Mouse (Mus musculus): ENCODE data around the gene Thoc3. TPM values are rescaled to one million over a fixed set of nuclear protein-coding genes. Genes with fewer than 3 reads are reported as not detected.

Thoc3 gene
- polyA plus RNA-seq (2015; fragmentation: Nextera tagmentation; extraction: Ambion mirVana), result 32.8 and 37.4 TPM in 2 replicates

GRCm38 (mm10) chr13:54468098-54469011 lies at the start of gene Thoc3:
TSS of gene Thoc3 (minus strand) at chr13:54468849.
- Histone ChIP-seq H3K27ac (ENCODE audit: low read depth) (peak within 1 kb of the TSS; percentile 46; the same call in 1 of the 2 replicates), H3K4me2 (ENCODE audit: low read depth, low read length) (peak within 1 kb of the TSS; percentile 97), H3K36me3 (replicated peaks; ENCODE audit: insufficient read depth, low read length) (peaks cover 34% of the 10 kb centered on the region), H3K9ac (replicated peaks) (peak within 1 kb of the TSS; percentile 89), H3K27me3 (ENCODE audit: insufficient read depth, low read length) (no peaks in the 10 kb centered on the region), H3K4me1 (ENCODE audit: insufficient read depth) (peaks cover 7% of the 10 kb centered on the region), H3K9me3 (ENCODE audit: low read length) (no peaks in the 10 kb centered on the region), H3K4me3 (ENCODE audit: low read depth, low read length) (peak within 1 kb of the TSS; percentile 91)
- TF ChIP-seq EP300 (IDR thresholded peaks at IDR 0.05; ENCODE audit: low read depth) (no peak), CTCF (IDR thresholded peaks at IDR 0.05; ENCODE audit: low read depth) (no peak)
- peak; percentile 99 for ATAC-seq
- peak; percentile 93 for DNase-seq
- WGBS (ENCODE audit: insufficient replicate concordance), result under 1% methylated on average over 67 of the region's 67 CpGs

- Histone ChIP-seq H3K27me3 (ENCODE audit: insufficient read depth, low read length) (no peaks in the 10 kb centered on the region), H3K4me1 (ENCODE audit: insufficient read depth) (peaks cover 14% of the 10 kb centered on the region), H3K9me3 (ENCODE audit: low read length) (no peaks in the 10 kb centered on the region), H3K9ac (replicated peaks) (no peak overlapping the region), H3K4me3 (ENCODE audit: low read depth, low read length) (no peak overlapping the region), H3K4me2 (ENCODE audit: low read depth, low read length) (no peak overlapping the region), H3K27ac (ENCODE audit: low read depth) (no peak overlapping the region), H3K36me3 (replicated peaks; ENCODE audit: insufficient read depth, low read length) (no peaks in the 10 kb centered on the region)
- TF ChIP-seq CTCF (IDR thresholded peaks at IDR 0.05; ENCODE audit: low read depth) (no peak), EP300 (IDR thresholded peaks at IDR 0.05; ENCODE audit: low read depth) (no peak)
- ATAC-seq (no peak), DNase-seq (no peak)
- WGBS (ENCODE audit: insufficient replicate concordance), result 100% methylated on average over 1 of the region's 1 CpGs
Observed at GRCm38 (mm10) chr13:54505920-54506319, 37.3 kb upstream of the Thoc3 start.

GRCm38 (mm10) chr13:54504611-54505260 lies 36.1 kb upstream of the Thoc3 start:
- Histone ChIP-seq H3K27ac (ENCODE audit: low read depth) (no peak overlapping the region), H3K4me1 (ENCODE audit: insufficient read depth) (peaks cover 14% of the 10 kb centered on the region), H3K36me3 (replicated peaks; ENCODE audit: insufficient read depth, low read length) (no peaks in the 10 kb centered on the region), H3K9me3 (ENCODE audit: low read length) (no peaks in the 10 kb centered on the region), H3K9ac (replicated peaks) (peak overlapping the region; percentile 66), H3K4me3 (ENCODE audit: low read depth, low read length) (peak overlapping the region; percentile 55), H3K27me3 (ENCODE audit: insufficient read depth, low read length) (no peaks in the 10 kb centered on the region), H3K4me2 (ENCODE audit: low read depth, low read length) (peak overlapping the region; percentile 97)
- no peak for ATAC-seq
- no peak for TF ChIP-seq CTCF (IDR thresholded peaks at IDR 0.05; ENCODE audit: low read depth)
- TF ChIP-seq EP300 (IDR thresholded peaks at IDR 0.05; ENCODE audit: low read depth), result no peak
- WGBS (ENCODE audit: insufficient replicate concordance), result 45% methylated on average over 7 of the region's 7 CpGs
- DNase-seq, result no peak

- H3K9me3 ChIP-seq (ENCODE audit: low read length), result no peaks in the 10 kb centered on the region
- DNase-seq, result peak; percentile 91
- H3K9ac ChIP-seq (replicated peaks), result peak within 1 kb of the TSS; percentile 66
- WGBS (ENCODE audit: insufficient replicate concordance), result under 1% methylated on average over 71 of the region's 105 CpGs
- H3K27me3 ChIP-seq (ENCODE audit: insufficient read depth, low read length), result no peaks in the 10 kb centered on the region
- peak within 1 kb of the TSS; percentile 55 for H3K4me3 ChIP-seq (ENCODE audit: low read depth, low read length)
- H3K27ac ChIP-seq (ENCODE audit: low read depth), result peak within 1 kb of the TSS; percentile 3; the same call in 1 of the 2 replicates
- peak within 1 kb of the TSS; percentile 97 for H3K4me2 ChIP-seq (ENCODE audit: low read depth, low read length)
- H3K36me3 ChIP-seq (replicated peaks; ENCODE audit: insufficient read depth, low read length), result no peaks in the 10 kb centered on the region
- no peak for TF ChIP-seq EP300 (IDR thresholded peaks at IDR 0.05; ENCODE audit: low read depth)
- no peak for TF ChIP-seq CTCF (IDR thresholded peaks at IDR 0.05; ENCODE audit: low read depth)
- peak; percentile 96 for ATAC-seq
- H3K4me1 ChIP-seq (ENCODE audit: insufficient read depth), result peaks cover 14% of the 10 kb centered on the region
Observed at GRCm38 (mm10) chr13:54503604-54504521, 35.2 kb upstream of the Thoc3 start, which contains the start of gene Simc1. TSS of gene Simc1 (plus strand) at chr13:54503779.

GRCm38 (mm10) chr13:54503278-54503603 lies 34.6 kb upstream of the Thoc3 start:
- peak overlapping the region; percentile 55 for H3K4me3 ChIP-seq (ENCODE audit: low read depth, low read length)
- H3K36me3 ChIP-seq (replicated peaks; ENCODE audit: insufficient read depth, low read length), result no peaks in the 10 kb centered on the region
- TF ChIP-seq EP300 (IDR thresholded peaks at IDR 0.05; ENCODE audit: low read depth), result no peak
- TF ChIP-seq CTCF (IDR thresholded peaks at IDR 0.05; ENCODE audit: low read depth), result no peak
- H3K9me3 ChIP-seq (ENCODE audit: low read length), result no peaks in the 10 kb centered on the region
- DNase-seq (no peak), ATAC-seq (peak; percentile 53)
- peak overlapping the region; percentile 97 for H3K4me2 ChIP-seq (ENCODE audit: low read depth, low read length)
- H3K4me1 ChIP-seq (ENCODE audit: insufficient read depth), result peaks cover 14% of the 10 kb centered on the region
- no peak overlapping the region for H3K27ac ChIP-seq (ENCODE audit: low read depth)
- WGBS (ENCODE audit: insufficient replicate concordance), result 1% methylated on average over 14 of the region's 14 CpGs
- H3K27me3 ChIP-seq (ENCODE audit: insufficient read depth, low read length), result no peaks in the 10 kb centered on the region
- H3K9ac ChIP-seq (replicated peaks), result peak overlapping the region; percentile 66

Data from liver, postnatal 0 days (tissue).